Mouse (Mus musculus) forelimb bud, embryonic 11.5 days (tissue): ENCODE results near the gene Olfr102.

Source experiments
- DNase-seq: peaks from one replicate; pipeline ENCODE4 v3.0.0-alpha.2; 2012; ENCODE audit warnings: low read depth, low spot score

Olfr102 gene

DNA sequence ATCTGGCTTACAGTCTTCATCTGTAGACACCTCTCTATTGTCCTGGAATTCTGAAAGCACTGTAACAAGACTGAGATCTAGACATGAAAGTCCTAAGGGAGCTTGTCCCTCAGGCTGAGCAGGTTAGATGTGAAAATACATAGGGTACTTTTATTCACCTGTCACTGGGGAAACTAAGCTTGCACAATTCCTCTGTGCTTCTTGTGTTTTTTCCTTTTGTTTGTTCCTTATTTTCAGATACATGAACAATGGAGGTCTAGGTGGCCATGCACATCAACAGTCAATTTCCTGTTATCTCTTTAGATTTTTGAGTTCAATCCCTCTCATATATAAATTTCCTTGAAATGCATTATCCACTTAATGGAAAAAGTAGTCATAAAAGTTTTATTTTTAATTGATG lies at the start of gene Olfr102:
Gene Olfr102, minus strand, starts transcription at position 101 of the 400 bp plus-strand sequence.
- no peak for DNase-seq

- no peak for DNase-seq
Observed at GRCm38 (mm10) chr17:37359282-37359681, 42.4 kb upstream of the Olfr102 start, which contains the start of gene Olfr104-ps. Olfr104-ps (plus strand) TSS chr17:37359582.

DNA sequence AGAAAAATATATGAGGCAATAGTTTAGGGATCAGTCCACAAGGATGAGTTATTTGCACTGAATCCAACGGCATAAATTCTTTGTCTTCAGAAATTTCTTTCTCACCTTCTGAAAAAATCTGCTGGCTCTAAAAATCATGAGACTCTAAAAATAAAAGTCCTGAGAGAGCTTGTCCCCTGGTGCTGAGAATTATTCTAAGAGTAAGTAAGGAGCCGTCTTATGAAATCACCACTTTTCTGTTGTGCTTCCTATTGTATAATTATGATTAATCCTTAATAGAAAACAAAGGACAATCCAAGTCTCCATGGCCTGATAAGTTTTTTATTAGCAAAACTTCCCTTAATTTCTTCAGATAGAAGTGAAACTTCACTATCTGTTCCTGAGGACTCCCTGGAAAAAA lies 22.7 kb upstream of the Olfr102 start, which contains the start of gene Olfr103:
Gene Olfr103, minus strand, starts transcription at position 101 of the 400 bp plus-strand sequence.
- no peak for DNase-seq

- no peak for DNase-seq
Observed at GRCm38 (mm10) chr17:37310146-37310699, 6.6 kb downstream of the Olfr102 start.

DNA sequence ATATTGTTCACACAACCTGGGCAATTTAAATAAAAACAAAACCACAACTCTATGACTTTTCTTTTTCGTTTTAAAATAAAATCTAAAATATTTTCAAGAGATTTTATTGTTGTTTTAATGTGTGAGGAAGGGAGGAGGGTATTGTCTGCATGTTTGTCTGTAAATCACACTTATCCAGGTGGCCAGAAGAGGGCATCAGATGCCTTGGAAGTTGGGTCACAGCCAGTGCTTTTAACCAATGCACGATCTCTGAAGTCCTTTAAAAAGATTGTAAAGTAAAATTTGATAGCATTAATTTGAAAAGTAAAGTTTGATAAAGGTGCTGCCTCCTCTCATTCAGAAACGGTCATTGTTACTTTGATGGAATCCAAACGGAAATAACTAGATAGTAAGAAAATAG lies 8.4 kb downstream of the Olfr102 start:
- DNase-seq: no peak

- no peak for DNase-seq
Observed at GRCm38 (mm10) chr17:37304213-37304612, 12.6 kb downstream of the Olfr102 start, which contains the start of gene Olfr101. Olfr101 (minus strand) TSS chr17:37304313.

DNA sequence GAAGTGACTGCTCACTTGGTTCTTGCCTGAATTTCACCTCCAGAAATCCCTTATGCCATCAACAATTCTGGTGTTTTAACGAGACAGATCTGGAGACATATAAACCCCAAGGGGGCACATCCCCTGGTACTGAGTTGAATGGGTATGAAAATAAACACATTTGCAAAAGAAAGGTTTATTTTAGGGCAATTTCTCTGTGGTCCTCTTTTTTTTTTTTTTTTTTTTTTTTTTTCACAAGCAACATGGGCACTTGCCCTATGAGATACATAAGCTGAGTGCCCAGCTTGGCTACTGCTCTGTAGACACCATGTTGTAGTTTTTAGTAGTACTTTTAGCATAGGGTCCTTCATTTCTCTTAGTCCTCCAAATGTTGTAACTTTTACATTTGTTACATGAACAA lies 33.5 kb downstream of the Olfr102 start, which contains the start of gene Olfr99:
Gene Olfr99, minus strand, starts transcription at position 101 of the 400 bp plus-strand sequence.
- no peak for DNase-seq

DNA sequence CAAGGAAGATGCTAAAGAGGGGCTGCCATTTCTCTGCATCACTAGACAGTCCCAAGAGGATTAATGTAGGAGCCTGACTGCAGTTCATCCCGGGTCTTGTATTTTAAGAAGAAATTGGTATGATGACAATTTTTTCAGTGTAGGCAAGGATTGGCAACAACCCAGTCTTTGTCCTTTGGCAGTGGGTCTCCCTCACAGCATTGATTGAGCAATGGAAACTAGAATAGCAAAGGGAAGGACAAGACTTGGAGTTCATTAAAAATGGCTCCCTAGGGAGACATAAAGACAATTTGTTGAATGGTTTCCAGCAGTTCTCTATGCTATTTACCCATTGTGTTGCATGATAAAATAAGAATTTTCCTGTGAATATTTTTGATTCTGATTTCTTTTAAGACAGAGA lies 36.5 kb downstream of the Olfr102 start:
- DNase-seq: no peak

DNA sequence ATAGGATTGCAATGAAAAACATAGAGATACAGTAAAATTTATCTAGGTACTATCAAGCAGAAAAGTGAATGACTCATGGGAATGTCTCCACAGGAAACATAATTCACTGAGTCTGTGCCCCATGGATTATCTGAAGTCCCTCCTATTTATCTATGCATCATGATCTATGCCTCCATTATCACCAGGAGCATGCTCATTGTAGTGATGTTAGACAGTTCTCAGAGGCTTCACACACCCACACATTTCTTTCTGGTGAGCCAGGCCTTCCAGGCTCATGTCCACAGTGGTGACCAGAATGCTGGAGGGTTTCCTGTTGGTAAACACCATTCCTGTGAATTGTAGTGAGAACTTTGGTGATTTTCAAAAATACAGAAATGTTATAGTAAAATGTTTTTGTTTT lies 40.3 kb downstream of the Olfr102 start:
- no peak for DNase-seq

DNA sequence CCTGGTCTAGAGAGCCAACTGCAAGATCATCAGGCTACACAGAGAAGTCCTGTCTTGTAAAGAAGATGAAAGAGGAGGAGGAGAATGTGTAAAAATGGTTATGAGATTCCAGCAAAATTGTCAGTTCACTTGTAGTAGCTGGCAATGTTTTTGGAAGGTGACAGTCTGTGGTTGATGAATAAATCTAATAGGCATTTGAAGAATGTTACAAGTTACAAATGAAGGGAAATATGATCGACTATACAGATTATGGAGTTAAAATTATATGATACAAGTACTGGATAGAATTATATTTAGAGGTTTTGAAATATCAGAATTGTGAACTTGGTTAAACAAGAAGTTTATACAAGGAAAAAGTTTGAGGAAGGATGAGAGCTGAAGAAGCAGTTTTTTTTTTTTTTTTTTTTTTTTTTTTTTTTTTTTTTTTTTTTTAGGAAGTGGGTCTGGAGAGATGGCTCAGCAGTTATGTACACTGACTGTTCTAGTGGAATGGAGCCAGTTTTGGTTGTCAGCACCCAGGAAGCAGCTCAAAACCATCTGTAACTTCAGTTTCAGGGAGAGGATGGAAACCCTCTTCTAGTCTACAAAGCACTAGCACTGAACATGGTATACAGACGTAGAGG lies 41.1 kb downstream of the Olfr102 start:
- DNase-seq: no peak

DNA sequence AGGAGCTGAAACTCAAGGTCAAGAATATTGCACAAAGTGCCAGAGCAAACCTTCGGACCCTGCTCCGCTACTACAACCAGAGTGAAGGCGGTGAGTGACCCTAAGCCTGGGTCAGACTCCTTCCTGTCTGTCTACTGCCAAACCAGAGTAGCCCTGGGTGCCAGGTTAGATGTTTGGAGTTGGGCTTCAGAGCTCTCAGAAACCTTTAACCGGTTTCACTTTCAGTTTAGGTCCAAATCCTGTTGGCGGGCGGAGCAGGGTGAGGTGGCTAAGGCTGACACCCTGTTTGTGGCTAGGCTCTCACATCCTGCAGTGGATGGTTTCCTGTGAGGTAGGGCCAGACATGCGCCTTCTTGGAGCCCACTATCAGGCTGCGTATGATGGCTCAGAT lies 46.2 kb downstream of the Olfr102 start:
- no peak for DNase-seq

GRCm38 (mm10) chr17:37270058-37270701 lies 46.7 kb downstream of the Olfr102 start, which contains the start of gene H2-M3:
H2-M3 (plus strand) TSS chr17:37270220.
- DNase-seq: peak; percentile 91

- no peak for DNase-seq
Observed at GRCm38 (mm10) chr17:37263626-37264025, 53.2 kb downstream of the Olfr102 start, which contains the start of gene Olfr98. Olfr98 (minus strand) TSS chr17:37263749.
